Mouse (Mus musculus): ENCODE data around the gene Zdhhc16. TPM values are rescaled to one million over a fixed set of nuclear protein-coding genes. Genes with fewer than 3 reads are reported as not detected.
A peak's percentile ranks its signal among the peaks of the same experiment; 100 is the strongest.

Gene Zdhhc16
- polyA plus RNA-seq, 1 experiment from 2014 or later: 66.1 TPM

GRCm38 (mm10) chr19:41901696-41902095 is 31.6 kb upstream of the Zdhhc16 start:
- H3K9me3 ChIP-seq (ENCODE audit: control insufficient read depth, low read length): no peaks in the 10 kb centered on the region
- ATAC-seq: no peak
- no peaks in the 10 kb centered on the region for H3K36me3 ChIP-seq (ENCODE audit: control insufficient read depth, insufficient read depth, low read length)
- no peak overlapping the region for H3K4me2 ChIP-seq (ENCODE audit: low read depth, low read length)
- 45% methylated on average over 2 of the region's 2 CpGs for WGBS
- no peaks in the 10 kb centered on the region for H3K27me3 ChIP-seq (replicated peaks; ENCODE audit: control insufficient read depth, insufficient read depth, low read length)
- no peak overlapping the region for H3K9ac ChIP-seq (ENCODE audit: low read depth, low read length)
- no peak overlapping the region for H3K27ac ChIP-seq (ENCODE audit: low read length)
- no peak overlapping the region for H3K4me3 ChIP-seq (ENCODE audit: low read length)
- H3K4me1 ChIP-seq (ENCODE audit: control insufficient read depth, insufficient read depth, low read length): no peaks in the 10 kb centered on the region

GRCm38 (mm10) chr19:41902848-41903593 is 30.3 kb upstream of the Zdhhc16 start:
- Histone ChIP-seq H3K4me3 (ENCODE audit: low read length) (no peak overlapping the region), H3K9ac (ENCODE audit: low read depth, low read length) (no peak overlapping the region), H3K27me3 (replicated peaks; ENCODE audit: control insufficient read depth, insufficient read depth, low read length) (no peaks in the 10 kb centered on the region), H3K27ac (ENCODE audit: low read length) (no peak overlapping the region), H3K9me3 (ENCODE audit: control insufficient read depth, low read length) (no peaks in the 10 kb centered on the region), H3K4me1 (ENCODE audit: control insufficient read depth, insufficient read depth, low read length) (peaks cover 9% of the 10 kb centered on the region), H3K36me3 (ENCODE audit: control insufficient read depth, insufficient read depth, low read length) (no peaks in the 10 kb centered on the region), H3K4me2 (ENCODE audit: low read depth, low read length) (no peak overlapping the region)
- 87% methylated on average over 10 of the region's 10 CpGs for WGBS
- no peak for ATAC-seq

- H3K4me1 ChIP-seq (ENCODE audit: control insufficient read depth, insufficient read depth, low read length): peaks cover 9% of the 10 kb centered on the region
- no peaks in the 10 kb centered on the region for H3K27me3 ChIP-seq (replicated peaks; ENCODE audit: control insufficient read depth, insufficient read depth, low read length)
- H3K36me3 ChIP-seq (ENCODE audit: control insufficient read depth, insufficient read depth, low read length): no peaks in the 10 kb centered on the region
- H3K9me3 ChIP-seq (ENCODE audit: control insufficient read depth, low read length): no peaks in the 10 kb centered on the region
- H3K4me3 ChIP-seq (ENCODE audit: low read length): no peak overlapping the region
- H3K9ac ChIP-seq (ENCODE audit: low read depth, low read length): no peak overlapping the region
- H3K27ac ChIP-seq (ENCODE audit: low read length): no peak overlapping the region
- no peak for ATAC-seq
- no peak overlapping the region for H3K4me2 ChIP-seq (ENCODE audit: low read depth, low read length)
- 85% methylated on average over 2 of the region's 2 CpGs for WGBS
These were observed 28.0 kb upstream of the Zdhhc16 start for GRCm38 (mm10) chr19:41905246-41905645.

GRCm38 (mm10) chr19:41906311-41907078 is 26.8 kb upstream of the Zdhhc16 start:
- H3K4me1 ChIP-seq (ENCODE audit: control insufficient read depth, insufficient read depth, low read length): peaks cover 12% of the 10 kb centered on the region
- ATAC-seq: no peak
- no peaks in the 10 kb centered on the region for H3K9me3 ChIP-seq (ENCODE audit: control insufficient read depth, low read length)
- H3K9ac ChIP-seq (ENCODE audit: low read depth, low read length): no peak overlapping the region
- H3K27me3 ChIP-seq (replicated peaks; ENCODE audit: control insufficient read depth, insufficient read depth, low read length): no peaks in the 10 kb centered on the region
- no peak overlapping the region for H3K27ac ChIP-seq (ENCODE audit: low read length)
- no peak overlapping the region for H3K4me2 ChIP-seq (ENCODE audit: low read depth, low read length)
- 55% methylated on average over 6 of the region's 6 CpGs for WGBS
- H3K36me3 ChIP-seq (ENCODE audit: control insufficient read depth, insufficient read depth, low read length): no peaks in the 10 kb centered on the region
- H3K4me3 ChIP-seq (ENCODE audit: low read length): no peak overlapping the region

- Histone ChIP-seq H3K4me2 (ENCODE audit: low read depth, low read length) (no peak overlapping the region), H3K9me3 (ENCODE audit: control insufficient read depth, low read length) (no peaks in the 10 kb centered on the region), H3K4me3 (ENCODE audit: low read length) (no peak overlapping the region), H3K4me1 (ENCODE audit: control insufficient read depth, insufficient read depth, low read length) (peaks cover 12% of the 10 kb centered on the region), H3K9ac (ENCODE audit: low read depth, low read length) (no peak overlapping the region), H3K27me3 (replicated peaks; ENCODE audit: control insufficient read depth, insufficient read depth, low read length) (no peaks in the 10 kb centered on the region), H3K27ac (ENCODE audit: low read length) (0 out of 2 replicates have a peak overlapping the region, but pooled peaks have one; percentile 0), H3K36me3 (ENCODE audit: control insufficient read depth, insufficient read depth, low read length) (no peaks in the 10 kb centered on the region)
- ATAC-seq: no peak
- WGBS: 34% methylated on average over 8 of the region's 8 CpGs
These were observed 26.1 kb upstream of the Zdhhc16 start for GRCm38 (mm10) chr19:41907079-41907760.

- Histone ChIP-seq H3K36me3 (ENCODE audit: control insufficient read depth, insufficient read depth, low read length) (no peaks in the 10 kb centered on the region), H3K9ac (ENCODE audit: low read depth, low read length) (no peak overlapping the region), H3K4me2 (ENCODE audit: low read depth, low read length) (no peak overlapping the region), H3K27me3 (replicated peaks; ENCODE audit: control insufficient read depth, insufficient read depth, low read length) (no peaks in the 10 kb centered on the region), H3K4me3 (ENCODE audit: low read length) (no peak overlapping the region), H3K27ac (ENCODE audit: low read length) (no peak overlapping the region), H3K4me1 (ENCODE audit: control insufficient read depth, insufficient read depth, low read length) (peaks cover 16% of the 10 kb centered on the region), H3K9me3 (ENCODE audit: control insufficient read depth, low read length) (no peaks in the 10 kb centered on the region)
- WGBS: 91% methylated on average over 3 of the region's 3 CpGs
- no peak for ATAC-seq
These were observed 24.5 kb upstream of the Zdhhc16 start for GRCm38 (mm10) chr19:41908736-41909135.

- Histone ChIP-seq H3K9ac (ENCODE audit: low read depth, low read length) (no peak overlapping the region), H3K4me2 (ENCODE audit: low read depth, low read length) (no peak overlapping the region), H3K36me3 (ENCODE audit: control insufficient read depth, insufficient read depth, low read length) (no peaks in the 10 kb centered on the region), H3K27me3 (replicated peaks; ENCODE audit: control insufficient read depth, insufficient read depth, low read length) (no peaks in the 10 kb centered on the region), H3K4me3 (ENCODE audit: low read length) (no peak overlapping the region), H3K27ac (ENCODE audit: low read length) (peak overlapping the region; percentile 95), H3K9me3 (ENCODE audit: control insufficient read depth, low read length) (no peaks in the 10 kb centered on the region), H3K4me1 (ENCODE audit: control insufficient read depth, insufficient read depth, low read length) (peaks cover 22% of the 10 kb centered on the region)
- no peak for ATAC-seq
- 75% methylated on average over 2 of the region's 2 CpGs for WGBS
These were observed 22.9 kb upstream of the Zdhhc16 start for GRCm38 (mm10) chr19:41910396-41910795.

- 5% methylated on average over 54 of the region's 54 CpGs for WGBS
- no peaks in the 10 kb centered on the region for H3K27me3 ChIP-seq (replicated peaks; ENCODE audit: control insufficient read depth, insufficient read depth, low read length)
- H3K4me2 ChIP-seq (ENCODE audit: low read depth, low read length): peak within 1 kb of the TSS; percentile 68
- peak; percentile 91 for ATAC-seq
- H3K9me3 ChIP-seq (ENCODE audit: control insufficient read depth, low read length): no peaks in the 10 kb centered on the region
- peak within 1 kb of the TSS; percentile 99 for H3K4me3 ChIP-seq (ENCODE audit: low read length)
- peaks cover 7% of the 10 kb centered on the region; the same call in 1 of the 2 replicates for H3K36me3 ChIP-seq (ENCODE audit: control insufficient read depth, insufficient read depth, low read length)
- peak within 1 kb of the TSS; percentile 95 for H3K27ac ChIP-seq (ENCODE audit: low read length)
- peaks cover 22% of the 10 kb centered on the region for H3K4me1 ChIP-seq (ENCODE audit: control insufficient read depth, insufficient read depth, low read length)
- peak within 1 kb of the TSS; percentile 98 for H3K9ac ChIP-seq (ENCODE audit: low read depth, low read length)
These were observed 21.9 kb upstream of the Zdhhc16 start, which contains the start of gene Pgam1 for GRCm38 (mm10) chr19:41911178-41912073. Gene Pgam1, plus strand, starts transcription at chr19:41911923.

Measured in intestine, embryonic 16.5 days (tissue).